Mouse (Mus musculus) olfactory bulb, adult 2 months (tissue): ENCODE measurements at regions not wholly inside any gene's neighbourhood (a gene's known extent, or its start where the extent isn't known, plus 50 kb on each side); places are given as distances from the start of the nearest gene placed in this dataset.

Source experiments
- H3K27ac ChIP-seq: fragments of 200-500 bp; 2 replicates; pipeline ENCODE4 v1.5.1; 2012; ENCODE audit warnings: low read depth, low read length; ENCODE audit not compliant: insufficient read depth
- H3K4me1 ChIP-seq: fragments of 200-500 bp; 2 replicates; pipeline ENCODE4 v1.6.1; 2012; ENCODE audit warnings: low read length; ENCODE audit not compliant: control insufficient read depth, insufficient read depth
- H3K4me3 ChIP-seq: fragments of 200-500 bp; 2 replicates; pipeline ENCODE4 v1.5.1; 2012; ENCODE audit warnings: mild to moderate bottlenecking, low read depth, low read length, moderate library complexity; ENCODE audit not compliant: insufficient read depth
- CTCF ChIP-seq: fragments of 200-500 bp; IDR thresholded peaks from 2 replicates; pipeline ENCODE4 v1.5.1; 2012; ENCODE audit warnings: low read depth, mild to moderate bottlenecking, low read length, moderate library complexity; ENCODE audit not compliant: insufficient read depth
- POLR2A ChIP-seq: fragments of 200-500 bp; IDR thresholded peaks from 2 replicates; pipeline ENCODE4 v1.6.1; 2012; ENCODE audit warnings: mild to moderate bottlenecking, low read depth, low read length, moderate library complexity; ENCODE audit not compliant: insufficient read depth
- WGBS: fragments of 180-500 bp; shearing (Covaris S2); methylation state at CpG from one replicate; pipeline ENCODE4 v1.1.7; 2018; 5-methylcytosine and 5-hydroxymethylcytosine counted together

GRCm38 (mm10) chr4:6512749-6513364, 1719.7 kb upstream of the Impad1 start:
- no peak overlapping the region for H3K27ac ChIP-seq
- 15% methylated on average over 12 of the region's 12 CpGs for WGBS
- H3K4me3 ChIP-seq, result peak overlapping the region; percentile 40
- TF ChIP-seq POLR2A, result no peak
- no peaks in the 10 kb centered on the region for H3K4me1 ChIP-seq

GRCm38 (mm10) chr4:6508091-6508490, 1714.9 kb upstream of the Impad1 start:
- WGBS, result 94% methylated on average over 5 of the region's 5 CpGs
- TF ChIP-seq CTCF (no peak), POLR2A (no peak)
- Histone ChIP-seq H3K27ac (no peak overlapping the region), H3K4me3 (no peak overlapping the region), H3K4me1 (no peaks in the 10 kb centered on the region)
